In genomic region chr9:58747328-58747755, GRCm38 (mm10) we compare ENCODE assay signal across 11 mouse cellular contexts. TPM values are rescaled to one million over a fixed set of nuclear protein-coding genes. Genes with fewer than 3 reads are reported as not detected.
DNase-seq lines count a peak whose midpoint lies in the region; ATAC-seq and TF ChIP-seq lines count a peak whose summit lies in the region.
"Had no signal": no experiment of that assay in that cellular context is flagged by ENCODE, and none has a peak within 500 bp of the region (broad histone marks: within the 10 kb centered on the region; RNA-seq: fewer than 3 reads in every experiment).

No protein-coding gene starts in this region.

- no peaks in the 10 kb centered on the region for H3K27me3 ChIP-seq in neural tube, embryonic 11.5 days (ENCODE audit: control insufficient read depth, insufficient read depth, low read length)
- no peaks in the 10 kb centered on the region for H3K27me3 ChIP-seq in forebrain, embryonic 12.5 days
- H3K27me3 ChIP-seq in hindbrain, postnatal 0 days (ENCODE audit: insufficient read depth, low read length), result no peaks in the 10 kb centered on the region
- no peaks in the 10 kb centered on the region for H3K27me3 ChIP-seq in neural tube, embryonic 15.5 days (replicated peaks)
- H3K27me3 ChIP-seq: embryonic facial prominence, embryonic 15.5 days had no signal

- no peaks in the 10 kb centered on the region for H3K36me3 ChIP-seq in neural tube, embryonic 11.5 days (ENCODE audit: control insufficient read depth, insufficient read depth, low read length)
- no peaks in the 10 kb centered on the region for H3K36me3 ChIP-seq in forebrain, embryonic 12.5 days (replicated peaks)
- no peaks in the 10 kb centered on the region for H3K36me3 ChIP-seq in hindbrain, postnatal 0 days (ENCODE audit: insufficient read depth, low read length)
- no peaks in the 10 kb centered on the region for H3K36me3 ChIP-seq in neural tube, embryonic 15.5 days
- H3K36me3 ChIP-seq: embryonic facial prominence, embryonic 15.5 days; G1E had no signal

- ATAC-seq in neural tube, embryonic 11.5 days (ENCODE audit: insufficient read depth, low FRiP score, low TSS enrichment), result no peak
- peak; percentile 72; the same call in 1 of the 2 replicates for ATAC-seq in forebrain, embryonic 12.5 days (ENCODE audit: low FRiP score)
- ATAC-seq in hindbrain, postnatal 0 days, result peak; percentile 55; the same call in 1 of the 2 replicates
- ATAC-seq in neural tube, embryonic 15.5 days (ENCODE audit: low FRiP score), result 0 out of 2 replicates have a peak, but pooled peaks have one; percentile 53

- no peak overlapping the region for H3K27ac ChIP-seq in neural tube, embryonic 11.5 days (ENCODE audit: low read depth, low read length)
- H3K27ac ChIP-seq in forebrain, embryonic 12.5 days, result peak overlapping the region; percentile 64; the same call in 1 of the 2 replicates
- no peak overlapping the region for H3K27ac ChIP-seq in hindbrain, postnatal 0 days
- no peak overlapping the region; the same call in 1 of the 2 replicates for H3K27ac ChIP-seq in neural tube, embryonic 15.5 days (replicated peaks)
- H3K27ac ChIP-seq: embryonic facial prominence, embryonic 15.5 days had no signal

- no peak overlapping the region for H3K4me2 ChIP-seq in neural tube, embryonic 11.5 days (ENCODE audit: low read depth)
- peak overlapping the region; percentile 29 for H3K4me2 ChIP-seq in forebrain, embryonic 12.5 days
- 0 out of 2 replicates have a peak overlapping the region, but pooled peaks have one; percentile 3 for H3K4me2 ChIP-seq in hindbrain, postnatal 0 days (ENCODE audit: low read depth, low read length)
- peak overlapping the region; percentile 33 for H3K4me2 ChIP-seq in neural tube, embryonic 15.5 days
- H3K4me2 ChIP-seq: embryonic facial prominence, embryonic 15.5 days had no signal

- DNase-seq in neural tube, embryonic 11.5 days (ENCODE audit: low spot score), result peak; percentile 28
- no peak for DNase-seq in neural tube, embryonic 10.5 days (ENCODE audit: extremely low spot score, low spot score)
- peak; percentile 49 for DNase-seq in hindbrain, postnatal 0 days (ENCODE audit: low spot score)
- DNase-seq in yolk sac, embryonic 10.5 days (ENCODE audit: low spot score), result no peak
- no peak for DNase-seq in heart, adult 8-10 months (ENCODE audit: low spot score)
- DNase-seq: kidney, postnatal 36 days had no signal

- H3K9me3 ChIP-seq in neural tube, embryonic 11.5 days (ENCODE audit: control insufficient read depth, low read length), result no peaks in the 10 kb centered on the region
- no peaks in the 10 kb centered on the region for H3K9me3 ChIP-seq in forebrain, embryonic 12.5 days
- H3K9me3 ChIP-seq in hindbrain, postnatal 0 days (ENCODE audit: low read length), result no peaks in the 10 kb centered on the region
- no peaks in the 10 kb centered on the region for H3K9me3 ChIP-seq in neural tube, embryonic 15.5 days (replicated peaks)
- H3K9me3 ChIP-seq: embryonic facial prominence, embryonic 15.5 days had no signal

- H3K4me1 ChIP-seq in neural tube, embryonic 11.5 days (ENCODE audit: control insufficient read depth, insufficient read depth, low read length), result no peaks in the 10 kb centered on the region
- H3K4me1 ChIP-seq in forebrain, embryonic 12.5 days, result peaks cover 11% of the 10 kb centered on the region
- H3K4me1 ChIP-seq in hindbrain, postnatal 0 days (ENCODE audit: insufficient read depth, low read length), result peaks cover 5% of the 10 kb centered on the region; the same call in 1 of the 2 replicates
- peaks cover 10% of the 10 kb centered on the region for H3K4me1 ChIP-seq in neural tube, embryonic 15.5 days
- H3K4me1 ChIP-seq: embryonic facial prominence, embryonic 15.5 days; megakaryocyte, embryonic 14.5 days had no signal

- no peak for TF ChIP-seq CTCF in hindbrain, postnatal 0 days (IDR thresholded peaks at IDR 0.05; ENCODE audit: low read depth)

- no peak overlapping the region for H3K4me3 ChIP-seq in neural tube, embryonic 11.5 days (ENCODE audit: low read depth, low read length)
- no peak overlapping the region for H3K4me3 ChIP-seq in forebrain, embryonic 12.5 days (replicated peaks)
- no peak overlapping the region for H3K4me3 ChIP-seq in hindbrain, postnatal 0 days (ENCODE audit: low read length)
- H3K4me3 ChIP-seq in neural tube, embryonic 15.5 days (replicated peaks), result no peak overlapping the region
- H3K4me3 ChIP-seq: embryonic facial prominence, embryonic 15.5 days; megakaryocyte, embryonic 14.5 days had no signal

- 16% methylated on average over 6 of the region's 6 CpGs for WGBS in neural tube, embryonic 11.5 days
- 24% methylated on average over 6 of the region's 6 CpGs for WGBS in forebrain, embryonic 12.5 days
- WGBS in hindbrain, postnatal 0 days, result 25% methylated on average over 6 of the region's 6 CpGs
- 6% methylated on average over 6 of the region's 6 CpGs for WGBS in neural tube, embryonic 15.5 days

- no peak overlapping the region for H3K9ac ChIP-seq in neural tube, embryonic 11.5 days (ENCODE audit: low read length)
- H3K9ac ChIP-seq in forebrain, embryonic 12.5 days, result no peak overlapping the region
- H3K9ac ChIP-seq in hindbrain, postnatal 0 days (replicated peaks; ENCODE audit: low read length), result no peak overlapping the region
- no peak overlapping the region for H3K9ac ChIP-seq in neural tube, embryonic 15.5 days (replicated peaks)
- H3K9ac ChIP-seq: embryonic facial prominence, embryonic 15.5 days had no signal

RNA-seq across cellular contexts. Expression of gene Rec114, which starts 3.6 kb away (rescaled TPM):
- polyA plus RNA-seq in neural tube, embryonic 11.5 days (2014; fragmentation: Nextera tagmentation; extraction: Ambion mirVana), result 1.2 and 2.7 TPM in 2 replicates
- polyA plus RNA-seq in forebrain, embryonic 12.5 days (2016; fragmentation: Nextera tagmentation; extraction: Ambion mirVana), result 2.0 and 2.4 TPM in 2 replicates
- total RNA-seq in hindbrain, postnatal 0 days (2014; rRNA removed), result 1.0 and 6.7 TPM in 2 replicates
- polyA plus RNA-seq in hindbrain, postnatal 0 days (2015; fragmentation: Nextera tagmentation; extraction: Ambion mirVana), result 2.0 TPM in 2 replicates
- polyA plus RNA-seq in neural tube, embryonic 15.5 days (2015; fragmentation: Nextera tagmentation; extraction: Ambion mirVana), result 2.1 and 2.9 TPM in 2 replicates
- 1 to 10 TPM in 2 of 4 experiments, under 1 TPM in 1, not detected in 1; 0.65 to 2.9 (median 1.7) TPM for total RNA-seq in heart, adult 8-10 months (2022)
- polyA plus RNA-seq: G1E had no signal

Comparison
In these comparisons a context has a peak if more than half of its experiments do, and no peak if none do; other contexts are left out.
1. DNase-seq: peak in neural tube, embryonic 11.5 days (single experiment) and hindbrain, postnatal 0 days (single experiment); none in neural tube, embryonic 10.5 days (single experiment), yolk sac, embryonic 10.5 days (single experiment) and heart, adult 8-10 months (single experiment).